Mouse (Mus musculus): ENCODE data around the gene Asrgl1. TPM values are rescaled to one million over a fixed set of nuclear protein-coding genes. Genes with fewer than 3 reads are reported as not detected.
A peak's percentile ranks its signal among the peaks of the same experiment; 100 is the strongest.
"Not testable (repeated sequence)": the region's sequence is repeated elsewhere in the genome, so short reads cannot be mapped to it uniquely, and the experiment has no call there.

The Asrgl1 gene
- 5.7 and 7.6 TPM in 2 replicates for total RNA-seq (2014; rRNA removed)
- polyA plus RNA-seq (2012; rRNA removed): 1.7 and 2.0 TPM in 2 replicates

DNA sequence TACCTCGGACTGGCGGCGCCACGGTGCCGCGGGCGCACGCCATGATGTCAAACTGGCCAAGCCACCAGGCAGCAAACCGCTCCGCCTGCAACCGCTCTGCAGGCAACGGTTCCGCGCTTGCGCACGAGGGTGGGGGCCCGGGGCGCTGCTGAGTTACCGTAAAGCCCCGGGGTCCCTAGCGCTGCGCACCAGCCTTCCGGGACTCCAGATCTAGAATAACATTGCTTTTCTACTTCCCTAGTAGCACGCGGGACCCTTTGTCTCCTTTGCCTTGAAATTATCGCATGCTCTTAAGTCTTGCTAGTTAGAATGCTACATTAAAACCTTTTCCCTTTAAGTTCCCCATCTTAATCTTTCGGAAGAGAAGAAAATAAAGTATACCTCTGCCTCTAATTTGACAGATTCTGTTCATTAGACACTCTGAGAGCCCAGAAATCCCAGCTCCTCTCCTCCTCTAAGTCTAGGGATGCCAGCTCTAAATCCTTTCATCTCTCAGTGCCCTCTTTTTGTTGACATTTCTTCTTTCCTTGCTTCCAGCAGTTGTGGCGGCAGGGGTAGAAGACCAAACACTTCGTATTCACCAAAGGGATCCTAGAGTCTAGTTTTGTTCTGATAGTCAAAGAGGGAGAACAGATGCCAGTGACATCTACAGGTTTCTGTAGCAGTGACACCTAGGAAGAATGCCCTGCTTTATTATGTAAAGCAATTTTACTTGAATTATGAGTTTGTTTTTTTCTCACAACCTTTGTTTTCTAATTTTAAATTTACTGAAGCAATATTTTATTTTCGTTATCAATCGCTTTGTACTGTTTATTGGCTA lies at the start of gene Asrgl1:
TSS of gene Asrgl1 (minus strand) at position 125 of the 820 bp plus-strand sequence.
- no peaks in the 10 kb centered on the region for H3K36me3 ChIP-seq (ENCODE audit: control insufficient read depth, insufficient read depth, low read length)
- peak within 1 kb of the TSS; percentile 7; the same call in 1 of the 2 replicates for H3K27ac ChIP-seq (replicated peaks; ENCODE audit: insufficient read depth, low read depth, low read length)
- H3K27me3 ChIP-seq (ENCODE audit: control insufficient read depth, insufficient read depth, low read length): no peaks in the 10 kb centered on the region
- peak; percentile 69 for TF ChIP-seq POLR2A (IDR thresholded peaks at IDR 0.05; ENCODE audit: extremely low read depth, insufficient read depth, low read length)
- TF ChIP-seq CTCF (IDR thresholded peaks at IDR 0.05; ENCODE audit: low read depth, low read length): no peak
- DNase-seq (ENCODE audit: extremely low read depth, low read depth, low spot score): peak; percentile 68
- 14% methylated on average over 31 of the region's 31 CpGs for WGBS
- H3K4me3 ChIP-seq (ENCODE audit: insufficient read depth, low read depth, low read length): peak within 1 kb of the TSS; percentile 76
- H3K4me1 ChIP-seq (ENCODE audit: control insufficient read depth, insufficient read depth, low read length): 0 out of 2 replicates have a peak, but pooled peaks cover 3% of the 10 kb centered on the region
- peak within 1 kb of the TSS; percentile 76 for H3K9ac ChIP-seq (ENCODE audit: low read depth, low read length)
- no peaks in the 10 kb centered on the region for H3K79me2 ChIP-seq (ENCODE audit: control insufficient read depth, insufficient read depth, low read length)

DNA sequence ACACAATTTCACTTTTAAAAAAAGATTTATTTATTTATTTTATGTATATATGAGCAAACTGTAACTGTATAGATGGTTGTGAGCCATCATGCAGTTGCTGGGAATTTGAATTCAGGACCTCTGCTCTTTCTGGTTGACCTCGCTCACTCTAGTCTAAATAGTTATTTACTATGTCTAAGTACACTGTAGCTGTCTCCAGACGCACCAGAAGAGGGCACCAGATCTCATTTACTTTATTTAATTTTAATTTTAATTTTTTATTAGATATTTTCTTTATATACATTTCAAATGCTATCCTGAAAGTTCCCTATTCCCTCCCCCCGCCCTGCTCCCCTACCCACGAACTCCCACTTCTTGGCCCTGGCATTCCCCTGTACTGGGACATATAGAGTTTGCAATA lies 10.8 kb upstream of the Asrgl1 start:
- Histone ChIP-seq H3K79me2 (ENCODE audit: control insufficient read depth, insufficient read depth, low read length) (no peaks in the 10 kb centered on the region), H3K4me1 (ENCODE audit: control insufficient read depth, insufficient read depth, low read length) (no peaks in the 10 kb centered on the region), H3K27ac (replicated peaks; ENCODE audit: insufficient read depth, low read depth, low read length) (no peak overlapping the region), H3K36me3 (ENCODE audit: control insufficient read depth, insufficient read depth, low read length) (no peaks in the 10 kb centered on the region), H3K9ac (ENCODE audit: low read depth, low read length) (no peak overlapping the region), H3K4me3 (ENCODE audit: insufficient read depth, low read depth, low read length) (no peak overlapping the region), H3K27me3 (ENCODE audit: control insufficient read depth, insufficient read depth, low read length) (no peaks in the 10 kb centered on the region)
- TF ChIP-seq CTCF (IDR thresholded peaks at IDR 0.05; ENCODE audit: low read depth, low read length) (no peak), POLR2A (IDR thresholded peaks at IDR 0.05; ENCODE audit: extremely low read depth, insufficient read depth, low read length) (no peak)
- WGBS: 76% methylated on average over 4 of the region's 4 CpGs
- no peak for DNase-seq (ENCODE audit: extremely low read depth, low read depth, low spot score)

DNA sequence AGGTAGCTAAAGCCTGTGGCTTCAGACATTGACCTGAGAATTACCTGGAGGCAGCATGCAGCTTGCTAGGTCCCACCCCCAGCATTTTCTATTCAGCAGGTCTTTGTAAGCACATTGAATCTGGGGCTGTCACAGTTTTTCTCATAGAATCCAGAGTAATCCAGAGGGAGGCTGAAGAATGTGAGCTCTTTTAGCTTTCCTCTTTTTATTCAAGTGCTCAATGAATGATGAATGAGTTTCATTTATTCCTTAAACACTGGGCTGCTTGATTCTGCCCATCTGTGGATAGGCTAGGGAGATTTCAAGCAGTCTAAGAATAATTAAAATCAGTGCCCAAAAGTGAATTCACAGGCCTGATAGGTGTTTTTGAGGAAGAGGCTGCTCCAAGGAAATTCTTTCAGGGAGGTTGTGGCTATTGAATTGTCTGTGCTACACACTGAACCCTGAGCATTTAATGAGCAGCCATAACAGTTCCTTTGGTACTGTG lies 8.2 kb upstream of the Asrgl1 start:
- Histone ChIP-seq H3K27me3 (ENCODE audit: control insufficient read depth, insufficient read depth, low read length) (no peaks in the 10 kb centered on the region), H3K9ac (ENCODE audit: low read depth, low read length) (no peak overlapping the region), H3K27ac (replicated peaks; ENCODE audit: insufficient read depth, low read depth, low read length) (no peak overlapping the region), H3K36me3 (ENCODE audit: control insufficient read depth, insufficient read depth, low read length) (no peaks in the 10 kb centered on the region), H3K79me2 (ENCODE audit: control insufficient read depth, insufficient read depth, low read length) (no peaks in the 10 kb centered on the region), H3K4me3 (ENCODE audit: insufficient read depth, low read depth, low read length) (no peak overlapping the region), H3K4me1 (ENCODE audit: control insufficient read depth, insufficient read depth, low read length) (no peaks in the 10 kb centered on the region)
- DNase-seq (ENCODE audit: extremely low read depth, low read depth, low spot score): no peak
- TF ChIP-seq CTCF (IDR thresholded peaks at IDR 0.05; ENCODE audit: low read depth, low read length) (no peak), POLR2A (IDR thresholded peaks at IDR 0.05; ENCODE audit: extremely low read depth, insufficient read depth, low read length) (no peak)

DNA sequence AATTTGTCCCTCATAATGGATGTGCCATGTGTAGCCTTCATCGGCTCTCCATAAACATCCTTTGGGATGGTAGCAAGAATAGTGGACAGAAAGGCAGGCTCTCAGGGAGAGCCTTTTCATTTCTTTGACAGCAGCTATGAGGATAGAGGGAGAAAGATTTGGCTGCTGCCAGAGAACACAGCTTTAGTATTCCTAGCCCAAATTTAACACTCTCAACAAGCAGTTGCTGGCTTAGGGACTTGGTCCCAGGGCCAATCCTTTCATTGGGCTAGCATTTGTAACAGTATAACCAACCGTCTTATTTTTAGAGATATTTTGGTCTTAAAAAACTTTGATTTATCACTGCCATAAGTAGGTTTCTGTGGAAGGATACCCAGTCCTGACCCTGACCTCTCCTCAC lies 7.8 kb upstream of the Asrgl1 start:
- H3K27me3 ChIP-seq (ENCODE audit: control insufficient read depth, insufficient read depth, low read length): no peaks in the 10 kb centered on the region
- no peak overlapping the region for H3K9ac ChIP-seq (ENCODE audit: low read depth, low read length)
- no peak for TF ChIP-seq POLR2A (IDR thresholded peaks at IDR 0.05; ENCODE audit: extremely low read depth, insufficient read depth, low read length)
- TF ChIP-seq CTCF (IDR thresholded peaks at IDR 0.05; ENCODE audit: low read depth, low read length): no peak
- no peak overlapping the region for H3K27ac ChIP-seq (replicated peaks; ENCODE audit: insufficient read depth, low read depth, low read length)
- no peaks in the 10 kb centered on the region for H3K36me3 ChIP-seq (ENCODE audit: control insufficient read depth, insufficient read depth, low read length)
- 88% methylated on average over 2 of the region's 2 CpGs for WGBS
- no peaks in the 10 kb centered on the region for H3K4me1 ChIP-seq (ENCODE audit: control insufficient read depth, insufficient read depth, low read length)
- no peak for DNase-seq (ENCODE audit: extremely low read depth, low read depth, low spot score)
- H3K4me3 ChIP-seq (ENCODE audit: insufficient read depth, low read depth, low read length): no peak overlapping the region
- H3K79me2 ChIP-seq (ENCODE audit: control insufficient read depth, insufficient read depth, low read length): no peaks in the 10 kb centered on the region

DNA sequence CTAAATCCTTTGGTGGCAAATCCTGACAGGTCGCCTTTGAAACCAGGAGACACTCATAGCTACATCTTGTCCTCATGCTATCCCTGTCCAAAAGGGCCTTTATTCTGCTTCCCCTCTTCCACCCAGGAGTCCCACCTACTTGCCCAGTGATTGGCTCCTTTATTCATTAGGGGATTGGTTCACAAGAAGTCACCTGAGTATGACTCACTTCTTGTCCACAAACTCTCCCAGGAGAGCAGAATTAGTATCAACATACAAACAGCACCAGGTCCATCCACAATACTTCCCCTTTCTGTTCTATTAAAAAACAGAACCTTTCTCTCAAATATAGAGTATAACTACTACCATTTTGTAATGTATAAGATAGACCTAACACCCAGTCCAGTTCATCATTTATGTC lies 4.9 kb upstream of the Asrgl1 start:
- H3K27me3 ChIP-seq (ENCODE audit: control insufficient read depth, insufficient read depth, low read length); H3K27ac ChIP-seq (replicated peaks; ENCODE audit: insufficient read depth, low read depth, low read length); DNase-seq (ENCODE audit: extremely low read depth, low read depth, low spot score); H3K79me2 ChIP-seq (ENCODE audit: control insufficient read depth, insufficient read depth, low read length); H3K4me3 ChIP-seq (ENCODE audit: insufficient read depth, low read depth, low read length); H3K36me3 ChIP-seq (ENCODE audit: control insufficient read depth, insufficient read depth, low read length); H3K9ac ChIP-seq (ENCODE audit: low read depth, low read length); H3K4me1 ChIP-seq (ENCODE audit: control insufficient read depth, insufficient read depth, low read length): not testable (repeated sequence)
- WGBS: 80% methylated on average over 1 of the region's 1 CpGs

DNA sequence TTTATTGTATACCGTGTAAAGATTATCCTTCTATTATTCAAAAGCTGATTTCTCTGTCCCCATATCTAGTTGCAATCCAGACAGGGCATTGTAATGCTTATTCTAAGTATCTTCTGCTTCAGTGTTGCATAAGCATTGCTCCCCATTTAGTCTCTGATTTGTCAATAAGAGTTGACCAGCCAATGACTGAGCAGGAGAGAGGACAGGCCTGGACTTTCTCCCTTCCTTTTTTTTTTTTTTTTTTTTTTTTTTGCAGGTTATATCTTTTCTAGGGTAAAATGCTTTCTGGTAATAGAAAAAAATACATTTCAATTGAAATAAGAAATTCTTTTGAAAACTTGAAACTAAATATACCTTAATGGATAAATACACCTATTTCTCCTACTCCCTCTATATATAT lies 1.7 kb upstream of the Asrgl1 start:
- TF ChIP-seq CTCF (IDR thresholded peaks at IDR 0.05; ENCODE audit: low read depth, low read length) (no peak), POLR2A (IDR thresholded peaks at IDR 0.05; ENCODE audit: extremely low read depth, insufficient read depth, low read length) (no peak)
- Histone ChIP-seq H3K27me3 (ENCODE audit: control insufficient read depth, insufficient read depth, low read length) (no peaks in the 10 kb centered on the region), H3K27ac (replicated peaks; ENCODE audit: insufficient read depth, low read depth, low read length) (no peak overlapping the region), H3K4me3 (ENCODE audit: insufficient read depth, low read depth, low read length) (no peak overlapping the region), H3K36me3 (ENCODE audit: control insufficient read depth, insufficient read depth, low read length) (no peaks in the 10 kb centered on the region), H3K4me1 (ENCODE audit: control insufficient read depth, insufficient read depth, low read length) (0 out of 2 replicates have a peak, but pooled peaks cover 3% of the 10 kb centered on the region), H3K79me2 (ENCODE audit: control insufficient read depth, insufficient read depth, low read length) (no peaks in the 10 kb centered on the region), H3K9ac (ENCODE audit: low read depth, low read length) (no peak overlapping the region)
- peak; percentile 88 for DNase-seq (ENCODE audit: extremely low read depth, low read depth, low spot score)
- WGBS: 74% methylated on average over 1 of the region's 1 CpGs

Data from liver, adult 2 months (tissue).